Mouse (Mus musculus) CH12F3 (cell line): Measurements from ENCODE around the gene Atp9a.

Source experiments
- in situ Hi-C: fragments of 300-500 bp; cut with MboI; formaldehyde crosslinking; loops from 2 replicates; pipeline ENCODE4 v1.14.3; 2020; ENCODE audit warnings: low sequenced_read_pairs

Gene Atp9a

GRCm38 (mm10) chr2:168608125-168608564, 134.1 kb downstream of the Atp9a start:
- in situ Hi-C loops = no loop called here

DNA sequence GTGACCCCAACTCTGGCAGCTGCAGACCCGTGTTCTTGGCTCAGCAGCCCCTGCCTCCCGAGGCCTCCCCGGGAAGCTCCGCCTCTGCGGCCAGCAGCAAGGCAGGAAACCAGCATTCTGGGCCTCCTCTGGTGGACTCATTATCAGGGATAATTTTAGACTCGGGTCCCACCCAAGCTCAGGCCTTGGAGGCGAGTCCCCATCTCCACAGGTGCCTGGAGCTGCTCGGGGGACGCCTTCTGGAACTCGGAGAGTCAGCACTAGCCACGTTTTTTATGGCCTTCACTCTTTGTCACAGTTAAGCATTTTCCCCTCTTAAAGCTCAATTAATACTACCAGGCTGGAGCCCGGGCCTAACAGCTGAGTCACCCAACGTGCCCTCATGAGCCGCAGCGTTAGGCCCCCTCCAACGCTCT, 137.5 kb downstream of the Atp9a start:
- in situ Hi-C loops = no loop called here

GRCm38 (mm10) chr2:168602387-168602741, 139.8 kb downstream of the Atp9a start:
- in situ Hi-C loops = no loop called here

DNA sequence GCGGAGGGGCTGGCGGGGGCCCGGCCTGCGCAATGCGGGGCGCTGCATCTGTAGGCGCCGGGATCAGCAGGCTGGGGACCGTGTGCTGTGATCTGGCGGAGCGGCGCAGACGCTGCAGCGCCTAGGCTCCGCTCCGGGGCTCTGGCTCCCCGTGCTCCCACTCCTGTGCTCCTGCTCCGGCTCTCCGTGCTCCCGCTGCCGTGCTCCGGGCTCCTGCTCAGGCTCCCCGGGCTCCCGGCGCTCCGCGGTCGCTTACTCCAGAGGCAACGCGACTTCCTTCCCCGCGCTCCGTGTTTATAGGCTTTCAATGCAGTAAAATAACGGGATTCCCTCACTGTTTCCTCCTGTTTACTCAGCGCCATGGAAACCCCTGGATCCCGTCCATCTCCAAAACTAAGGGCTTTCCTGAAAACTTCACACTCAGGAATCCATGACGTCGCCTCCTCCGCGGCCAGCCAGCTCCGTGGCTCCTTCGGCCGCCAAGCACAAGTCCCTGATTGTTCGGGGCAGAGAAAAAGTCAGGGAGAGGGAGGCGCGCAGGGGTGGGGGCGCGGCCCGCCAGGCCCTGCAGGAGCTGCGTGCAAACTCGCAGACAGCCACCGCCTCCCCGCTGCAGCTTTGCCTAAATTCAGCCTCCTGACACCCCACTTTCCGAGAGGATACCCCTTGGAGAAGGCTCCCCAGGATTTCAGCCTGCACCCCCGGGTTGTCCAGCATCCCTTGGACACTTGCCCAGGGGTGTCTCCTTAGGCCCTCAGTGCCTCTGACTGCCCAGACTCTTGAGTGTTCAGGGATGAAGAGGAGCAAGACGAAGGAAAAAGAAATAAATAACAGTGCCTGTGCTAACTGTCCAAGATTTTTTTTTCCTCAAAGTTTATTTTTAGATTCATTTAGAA, 140.5 kb downstream of the Atp9a start, which contains the start of gene Nfatc2:
Nfatc2 (minus strand) TSS at position 167 of the 896 bp plus-strand sequence.
- in situ Hi-C loops = no loop called here

DNA sequence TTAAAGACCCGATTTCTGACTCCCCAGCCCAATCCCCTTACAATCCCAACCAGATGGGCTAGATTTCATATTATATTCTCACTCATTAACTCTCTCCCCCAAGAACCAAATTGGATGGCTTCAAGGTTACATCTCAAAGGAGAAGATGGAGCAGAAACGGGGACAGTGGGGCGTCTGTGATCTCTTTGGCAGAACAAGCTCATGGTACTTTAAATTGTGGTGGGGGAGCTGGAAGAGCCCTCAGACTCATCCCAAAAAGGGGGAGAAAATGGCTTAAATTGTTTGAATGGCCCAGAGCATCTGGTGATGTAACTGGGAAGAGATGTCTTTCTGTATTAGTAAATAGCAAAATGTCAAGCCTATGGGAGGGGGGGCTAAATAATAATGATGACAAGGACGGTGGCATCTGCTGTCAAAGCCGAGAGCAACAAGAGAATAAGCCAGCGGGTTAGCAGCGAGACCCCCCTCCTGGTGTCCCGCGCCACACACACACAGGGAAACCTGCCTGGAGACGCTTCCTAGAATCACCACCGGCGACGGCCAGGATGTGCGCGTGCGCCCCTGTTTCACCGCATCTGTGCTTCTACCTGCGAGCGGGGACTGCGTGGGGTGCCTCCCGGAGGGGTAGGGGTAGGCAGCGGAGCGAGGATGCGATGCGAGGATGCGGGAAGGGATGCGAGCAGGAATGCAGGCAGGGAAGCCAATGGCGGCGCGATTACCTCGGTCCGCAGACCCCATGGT, 141.3 kb downstream of the Atp9a start:
- in situ Hi-C loops = no loop called here

GRCm38 (mm10) chr2:168595693-168596092, 146.5 kb downstream of the Atp9a start:
- in situ Hi-C loops = no loop called here

DNA sequence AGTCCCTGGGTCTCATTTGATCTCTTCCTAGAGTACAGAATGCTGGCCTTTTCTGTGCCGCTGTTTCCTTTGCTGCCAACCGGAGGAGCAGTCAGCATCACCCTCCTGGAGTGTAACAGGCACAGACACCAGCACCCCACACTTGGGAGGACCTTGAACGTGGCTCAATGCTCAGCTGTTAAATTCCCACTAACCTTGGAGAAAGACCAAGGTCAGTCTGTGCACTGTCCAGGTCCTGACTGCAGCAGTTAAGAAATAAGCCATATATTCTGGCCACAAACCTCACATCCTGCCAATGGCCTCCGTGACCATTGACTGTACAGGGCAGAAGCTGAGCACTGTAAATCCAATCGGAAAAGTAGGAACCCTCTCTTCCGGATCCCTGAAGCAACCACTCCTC, 148.5 kb downstream of the Atp9a start:
- in situ Hi-C loops = no loop called here

DNA sequence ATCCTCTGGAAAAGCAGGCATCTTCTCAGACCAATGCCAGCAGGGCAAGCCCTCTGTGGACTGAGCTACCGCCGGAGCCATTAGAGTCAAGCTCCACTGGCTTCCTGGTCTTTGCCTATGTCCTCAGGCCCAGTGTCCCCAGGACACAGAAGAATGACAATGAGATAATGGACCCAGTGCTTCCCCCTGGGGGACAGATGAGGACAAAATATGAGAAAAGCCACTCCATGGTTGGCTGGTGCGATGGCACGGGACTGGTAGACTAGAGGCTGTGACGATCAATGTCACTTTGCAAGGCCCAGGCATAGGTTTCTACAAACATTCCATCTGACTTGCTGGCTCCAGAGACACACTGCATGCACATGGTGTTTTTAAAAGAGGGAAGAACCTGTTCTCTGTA, 149.2 kb downstream of the Atp9a start:
- in situ Hi-C loops = no loop called here

DNA sequence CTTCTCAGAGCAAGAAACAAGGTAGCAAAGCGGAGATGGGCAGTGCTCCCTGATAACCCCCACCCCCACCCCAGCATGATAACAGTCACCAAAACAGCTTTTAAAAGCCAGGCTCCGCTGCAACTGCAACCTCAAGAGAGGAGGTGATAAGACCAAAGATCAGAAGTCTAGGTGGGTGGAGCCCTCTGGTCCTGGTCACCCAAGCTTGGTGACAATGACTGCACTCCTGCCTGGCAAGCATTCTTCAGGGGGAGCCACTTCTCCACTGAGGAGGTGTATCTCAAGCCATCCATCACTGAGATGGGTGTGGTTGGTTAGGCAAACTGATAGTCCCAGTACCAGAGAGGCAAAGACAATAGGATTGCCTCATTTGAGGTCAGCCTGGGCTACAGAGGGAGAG, 151.1 kb downstream of the Atp9a start:
- in situ Hi-C loops = no loop called here

GRCm38 (mm10) chr2:168590556-168590955, 151.7 kb downstream of the Atp9a start:
- in situ Hi-C loops = no loop called here

DNA sequence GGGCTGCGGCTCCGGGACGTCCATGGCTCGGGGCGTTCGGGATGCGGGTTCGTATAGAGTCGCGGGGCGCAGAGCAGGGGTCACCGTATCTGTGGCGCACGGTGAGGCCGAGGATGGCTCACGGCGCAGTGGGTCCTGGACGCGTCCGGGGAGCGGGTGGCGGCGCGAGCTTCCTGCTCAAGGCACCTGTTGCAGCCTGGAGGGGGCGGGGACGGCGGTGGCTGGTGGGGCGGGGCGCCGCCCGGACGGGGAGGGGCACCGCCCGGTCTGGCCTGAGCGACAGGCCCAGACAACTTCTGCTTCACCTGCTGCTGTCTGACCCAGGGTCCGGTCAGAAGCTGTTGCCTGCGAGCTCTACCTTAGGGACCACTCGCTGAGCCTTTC, 152.0 kb downstream of the Atp9a start:
- in situ Hi-C loops = no loop called here

- in situ Hi-C loops = no loop called here
These were observed 152.6 kb downstream of the Atp9a start for GRCm38 (mm10) chr2:168589368-168590167.

- in situ Hi-C loops = no loop called here
These were observed 153.4 kb downstream of the Atp9a start for GRCm38 (mm10) chr2:168588591-168589367.

GRCm38 (mm10) chr2:168587159-168587558, 155.1 kb downstream of the Atp9a start:
- in situ Hi-C loops = no loop called here

DNA sequence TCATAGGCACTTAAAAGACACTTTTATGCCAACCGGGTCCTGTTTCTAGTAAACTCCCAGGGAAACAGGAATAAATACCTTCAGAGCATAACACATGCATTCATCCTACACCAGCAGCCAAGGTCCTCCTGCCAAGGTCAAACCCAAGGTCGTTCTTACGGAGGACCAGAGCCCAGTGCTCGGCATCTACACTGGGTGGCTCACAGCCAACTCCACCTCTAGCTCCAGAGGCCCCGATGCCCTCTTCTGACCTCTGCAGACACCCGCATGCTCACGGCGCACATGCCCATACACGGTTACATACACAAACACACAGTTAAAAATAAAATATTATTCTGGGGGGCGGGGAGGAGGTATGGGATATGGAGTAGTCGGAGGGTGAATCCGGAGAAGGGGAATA, 155.7 kb downstream of the Atp9a start:
- in situ Hi-C loops = no loop called here

GRCm38 (mm10) chr2:168584857-168585256, 157.4 kb downstream of the Atp9a start:
- in situ Hi-C loops = no loop called here
